Mouse (Mus musculus) stomach, embryonic 14.5 days (tissue): ENCODE measurements around the gene Snap91. TPM values are rescaled to one million over a fixed set of nuclear protein-coding genes. Genes with fewer than 3 reads are reported as not detected.

ENCODE experiments used
- ATAC-seq: fragments of 200-750 bp; cut with Nextera tagmentation; 2 replicates; pipeline ENCODE4 v1.8.0; 2017; ENCODE audit warnings: low read depth, moderate TSS enrichment; ENCODE audit not compliant: insufficient number of reproducible peaks, insufficient read depth, low FRiP score
- H3K27ac ChIP-seq: fragments of 300-500 bp; sonication (generic); 2 replicates; pipeline ENCODE4 v1.5.1; 2014; ENCODE audit warnings: mild to moderate bottlenecking, low read length, moderate library complexity, mixed read lengths
- H3K27me3 ChIP-seq: fragments of 300-500 bp; sonication (generic); 2 replicates; pipeline ENCODE4 v1.6.1; 2014; ENCODE audit warnings: low read length, control low read depth, mixed read lengths; ENCODE audit not compliant: control insufficient read depth, insufficient read depth
- H3K36me3 ChIP-seq: fragments of 300-500 bp; sonication (generic); 2 replicates; pipeline ENCODE4 v1.6.1; 2014; ENCODE audit warnings: mild to moderate bottlenecking, control low read depth, low read length, moderate library complexity, mixed read lengths; ENCODE audit not compliant: control insufficient read depth, insufficient read depth
- H3K4me1 ChIP-seq: fragments of 300-500 bp; sonication (generic); 2 replicates; pipeline ENCODE4 v1.6.1; 2014; ENCODE audit warnings: low read length, control low read depth, mixed read lengths; ENCODE audit not compliant: control insufficient read depth, insufficient read depth
- H3K4me2 ChIP-seq: fragments of 300-500 bp; sonication (generic); replicated peaks from 2 replicates; pipeline ENCODE4 v1.6.1; 2014; ENCODE audit warnings: low read depth, low read length, control low read depth
- H3K4me3 ChIP-seq: fragments of 300-500 bp; sonication (generic); 2 replicates; pipeline ENCODE4 v1.5.1; 2014; ENCODE audit warnings: low read depth, low read length, control low read depth
- H3K9ac ChIP-seq: fragments of 300-500 bp; sonication (generic); replicated peaks from 2 replicates; pipeline ENCODE4 v1.6.1; 2014; ENCODE audit warnings: low read depth, mild to moderate bottlenecking, control low read depth, low read length, moderate library complexity, mixed read lengths
- H3K9me3 ChIP-seq: fragments of 300-500 bp; sonication (generic); 2 replicates; pipeline ENCODE4 v1.6.1; 2016; ENCODE audit warnings: low read depth, low read length, control low read depth; ENCODE audit not compliant: control insufficient read depth
- WGBS: fragments of 180-500 bp; shearing (Covaris S2); extraction: QIAGEN DNeasy Blood & Tissue Kit; methylation state at CpG from one replicate; pipeline ENCODE4 v1.1.7; 2014; 5-methylcytosine and 5-hydroxymethylcytosine counted together
- polyA plus RNA-seq: library from polyadenylated mRNA; unstranded; fragments of >200 nt; fragmentation: Nextera tagmentation; extraction: Ambion mirVana; gene quantifications from 2 replicates; pipeline ENCODE4 v1.2.1, GENCODE M21; 2014

Snap91 gene
- polyA plus RNA-seq, 1 experiment from 2014 or later = 4.5 TPM

DNA sequence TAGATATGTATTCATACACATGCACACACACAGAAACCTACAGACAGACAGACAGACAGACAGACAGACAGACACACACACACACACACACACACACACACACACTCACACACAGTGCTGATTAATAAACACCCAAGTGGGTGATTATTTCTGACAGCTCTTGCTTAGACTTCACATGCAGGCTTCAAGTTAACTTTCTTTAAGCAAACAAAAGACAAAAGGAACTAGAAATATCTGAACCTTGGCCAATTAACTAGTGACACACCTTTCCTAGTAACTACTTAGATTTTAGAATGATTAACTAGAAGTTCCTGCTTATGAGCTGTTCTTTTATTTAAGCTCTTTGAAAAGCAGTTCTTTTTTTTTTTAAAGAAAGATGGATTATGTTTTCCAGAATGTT, 146.1 kb downstream of the Snap91 start:
- H3K4me3 ChIP-seq = no peak overlapping the region
- H3K36me3 ChIP-seq = no peaks in the 10 kb centered on the region
- H3K27me3 ChIP-seq = no peaks in the 10 kb centered on the region
- no peaks in the 10 kb centered on the region for H3K4me1 ChIP-seq
- H3K9me3 ChIP-seq = no peaks in the 10 kb centered on the region
- H3K9ac ChIP-seq = no peak overlapping the region
- peak; percentile 18; the same call in 1 of the 2 replicates for ATAC-seq
- H3K27ac ChIP-seq = no peak overlapping the region
- H3K4me2 ChIP-seq = no peak overlapping the region

DNA sequence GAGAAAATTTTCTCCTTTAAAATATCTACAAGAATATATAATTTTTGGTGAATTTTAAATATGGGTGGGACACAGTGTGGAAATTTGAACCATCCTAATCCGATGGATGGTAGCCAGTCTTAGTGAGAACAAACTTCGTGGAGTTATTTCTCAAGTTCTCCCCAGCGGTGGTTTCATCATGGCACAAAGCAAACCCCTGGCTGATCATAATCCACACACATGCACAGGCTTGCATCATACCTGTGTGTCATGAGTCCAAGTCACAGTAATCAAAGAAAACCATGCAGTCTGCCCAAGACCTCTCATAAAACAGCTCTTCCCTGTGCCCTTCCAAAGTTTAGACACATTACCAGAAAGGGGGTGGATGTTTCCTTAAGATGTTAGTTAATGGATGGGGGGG, 150.6 kb downstream of the Snap91 start:
- no peak overlapping the region for H3K9ac ChIP-seq
- H3K9me3 ChIP-seq = no peaks in the 10 kb centered on the region
- H3K27ac ChIP-seq = no peak overlapping the region
- H3K27me3 ChIP-seq = no peaks in the 10 kb centered on the region
- no peak for ATAC-seq
- H3K4me1 ChIP-seq = no peaks in the 10 kb centered on the region
- H3K36me3 ChIP-seq = no peaks in the 10 kb centered on the region
- no peak overlapping the region for H3K4me2 ChIP-seq
- H3K4me3 ChIP-seq = no peak overlapping the region
- 89% methylated on average over 3 of the region's 3 CpGs for WGBS

DNA sequence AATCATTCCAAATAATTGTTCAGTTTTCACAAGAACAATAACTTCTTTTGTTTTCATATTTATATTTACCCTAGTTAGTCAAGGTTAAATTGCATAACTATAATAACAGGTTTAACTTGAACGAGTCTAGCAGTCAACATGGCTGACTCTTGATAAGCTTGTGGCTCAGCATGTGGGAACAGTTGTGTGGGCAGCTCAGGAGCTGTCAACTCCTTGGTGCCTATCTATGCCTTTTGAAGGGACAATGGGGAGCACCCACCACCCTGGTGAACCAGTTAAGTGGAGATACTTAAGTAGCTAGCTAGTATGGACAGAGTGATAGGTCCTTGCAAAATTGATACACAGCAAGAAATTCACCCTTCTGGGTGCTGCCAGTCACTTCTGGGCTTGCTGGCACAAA, 151.4 kb downstream of the Snap91 start:
- no peaks in the 10 kb centered on the region for H3K4me1 ChIP-seq
- no peaks in the 10 kb centered on the region for H3K9me3 ChIP-seq
- no peak overlapping the region for H3K4me3 ChIP-seq
- no peak overlapping the region for H3K4me2 ChIP-seq
- H3K36me3 ChIP-seq = no peaks in the 10 kb centered on the region
- ATAC-seq = no peak
- no peaks in the 10 kb centered on the region for H3K27me3 ChIP-seq
- WGBS = 69% methylated on average over 1 of the region's 1 CpGs
- H3K9ac ChIP-seq = no peak overlapping the region
- no peak overlapping the region for H3K27ac ChIP-seq

DNA sequence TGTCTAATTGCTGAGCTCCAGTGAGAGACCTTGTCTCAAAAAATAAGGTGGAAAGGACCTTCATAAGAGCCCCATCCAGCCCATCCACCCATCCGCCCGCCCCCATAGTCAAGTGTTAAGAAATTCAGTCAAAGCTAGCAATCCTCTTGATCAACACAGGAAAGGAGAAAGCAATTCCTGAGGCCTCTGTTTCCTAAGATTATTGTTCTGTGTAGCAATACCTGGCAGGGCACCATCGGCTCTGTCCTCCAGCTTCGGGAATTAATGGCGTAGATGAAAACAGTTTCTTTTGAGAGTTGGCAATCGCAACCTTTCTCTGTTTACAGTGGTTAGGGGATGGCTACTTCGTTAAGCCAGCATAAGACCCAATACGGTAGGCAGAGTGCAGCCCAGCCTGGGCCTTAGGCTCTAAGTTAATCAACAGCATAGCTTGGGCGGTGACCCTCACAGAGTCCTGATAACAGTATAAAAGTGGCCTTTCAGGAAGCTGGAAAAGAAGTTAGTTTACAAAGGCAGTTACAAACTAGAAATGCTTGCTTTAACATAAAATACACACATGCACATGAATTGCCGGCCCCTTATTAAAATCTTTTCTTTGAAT, 152.1 kb downstream of the Snap91 start:
- H3K9ac ChIP-seq = no peak overlapping the region
- H3K27ac ChIP-seq = no peak overlapping the region
- no peak overlapping the region for H3K4me3 ChIP-seq
- no peak overlapping the region for H3K4me2 ChIP-seq
- WGBS = 73% methylated on average over 10 of the region's 10 CpGs
- no peaks in the 10 kb centered on the region for H3K27me3 ChIP-seq
- H3K9me3 ChIP-seq = no peaks in the 10 kb centered on the region
- no peaks in the 10 kb centered on the region for H3K36me3 ChIP-seq
- no peaks in the 10 kb centered on the region for H3K4me1 ChIP-seq
- ATAC-seq = 0 out of 2 replicates have a peak, but pooled peaks have one; percentile 58

DNA sequence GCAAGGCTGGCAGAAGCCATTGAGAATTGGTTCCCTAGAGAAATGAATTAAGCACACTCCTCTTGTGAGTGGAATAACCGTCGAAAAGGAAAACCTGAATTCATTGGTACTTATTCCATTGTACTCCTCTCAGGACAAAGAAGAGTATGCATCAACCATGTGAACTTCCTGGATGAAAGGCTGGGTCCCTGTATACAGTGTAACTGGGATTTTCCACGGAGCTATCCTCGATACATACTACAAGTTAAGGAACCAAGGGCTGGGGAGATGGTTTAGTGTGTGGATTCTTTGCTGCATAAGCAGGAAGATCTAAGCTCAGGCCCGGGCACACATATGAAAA, 154.1 kb downstream of the Snap91 start:
- WGBS = 91% methylated on average over 5 of the region's 5 CpGs
- no peak for ATAC-seq

DNA sequence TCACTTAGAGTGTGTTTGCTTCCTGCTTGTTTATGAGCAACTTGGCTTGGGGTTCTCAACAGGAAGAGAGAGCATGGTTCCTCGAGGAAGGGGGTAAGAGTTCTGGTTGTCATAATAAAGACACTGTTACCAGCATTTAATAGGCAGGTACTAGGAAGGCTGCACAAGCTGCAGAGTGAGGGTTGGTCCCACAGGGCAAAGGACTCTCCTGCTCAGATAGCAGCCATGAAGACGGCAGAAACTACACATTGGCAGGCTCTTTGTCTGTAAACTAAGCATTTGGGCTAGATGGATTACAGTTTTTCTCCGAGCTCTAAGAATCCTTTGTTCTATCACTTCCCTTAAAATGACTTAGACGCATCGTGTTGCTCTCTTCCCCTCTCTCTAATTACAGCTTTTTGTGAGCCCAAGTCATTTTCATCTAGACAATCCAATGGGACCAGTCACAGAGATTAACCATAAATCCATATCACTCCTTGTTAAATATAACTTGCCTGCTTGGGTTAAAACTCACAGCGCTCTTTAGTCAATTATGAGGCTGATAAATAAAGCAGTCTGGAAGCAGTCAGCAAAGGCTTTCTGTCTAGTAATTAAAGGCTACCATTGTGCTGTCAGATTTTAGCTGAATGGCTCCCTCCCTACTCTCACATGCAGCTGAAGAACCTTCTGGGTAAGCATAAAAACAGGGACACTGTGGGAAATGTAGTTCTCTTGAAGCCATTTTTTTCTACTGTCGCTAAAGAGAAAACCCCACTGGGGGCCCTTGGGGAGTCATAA, 154.7 kb downstream of the Snap91 start:
- no peak overlapping the region for H3K9ac ChIP-seq
- H3K4me3 ChIP-seq = no peak overlapping the region
- no peaks in the 10 kb centered on the region for H3K9me3 ChIP-seq
- H3K27ac ChIP-seq = no peak overlapping the region
- no peaks in the 10 kb centered on the region for H3K4me1 ChIP-seq
- 53% methylated on average over 7 of the region's 7 CpGs for WGBS
- no peak for ATAC-seq
- H3K27me3 ChIP-seq = no peaks in the 10 kb centered on the region
- H3K36me3 ChIP-seq = no peaks in the 10 kb centered on the region
- H3K4me2 ChIP-seq = no peak overlapping the region

More for the DNA sequence above, 154.1 kb downstream of the Snap91 start:
- Histone ChIP-seq H3K4me1 (no peaks in the 10 kb centered on the region), H3K36me3 (no peaks in the 10 kb centered on the region), H3K9ac (no peak overlapping the region), H3K9me3 (no peaks in the 10 kb centered on the region), H3K27ac (no peak overlapping the region), H3K4me3 (no peak overlapping the region), H3K27me3 (no peaks in the 10 kb centered on the region), H3K4me2 (no peak overlapping the region)

DNA sequence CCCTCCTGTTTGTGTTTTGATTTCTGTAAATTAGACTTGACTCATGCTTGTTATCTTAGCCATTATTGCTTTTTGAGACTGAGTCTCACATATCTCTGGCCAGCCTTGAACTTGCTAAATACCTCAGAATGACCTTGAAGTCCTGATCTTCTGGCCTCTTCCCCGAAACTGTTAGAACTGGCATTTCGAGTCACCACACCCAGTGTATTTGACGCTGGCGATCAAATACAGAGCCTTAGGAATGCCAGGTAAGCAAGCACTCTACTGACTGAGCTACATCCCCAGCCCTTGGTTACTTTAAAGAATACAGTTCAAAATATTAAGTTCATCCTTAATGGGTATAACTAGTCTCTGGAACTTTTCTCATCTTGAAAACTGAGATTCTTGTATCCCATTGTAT, 155.4 kb downstream of the Snap91 start:
- H3K4me3 ChIP-seq = no peak overlapping the region
- H3K4me1 ChIP-seq = no peaks in the 10 kb centered on the region
- WGBS = 78% methylated on average over 4 of the region's 4 CpGs
- no peak overlapping the region for H3K9ac ChIP-seq
- no peaks in the 10 kb centered on the region for H3K9me3 ChIP-seq
- H3K27ac ChIP-seq = no peak overlapping the region
- no peak overlapping the region for H3K4me2 ChIP-seq
- no peaks in the 10 kb centered on the region for H3K36me3 ChIP-seq
- H3K27me3 ChIP-seq = no peaks in the 10 kb centered on the region
- ATAC-seq = no peak

DNA sequence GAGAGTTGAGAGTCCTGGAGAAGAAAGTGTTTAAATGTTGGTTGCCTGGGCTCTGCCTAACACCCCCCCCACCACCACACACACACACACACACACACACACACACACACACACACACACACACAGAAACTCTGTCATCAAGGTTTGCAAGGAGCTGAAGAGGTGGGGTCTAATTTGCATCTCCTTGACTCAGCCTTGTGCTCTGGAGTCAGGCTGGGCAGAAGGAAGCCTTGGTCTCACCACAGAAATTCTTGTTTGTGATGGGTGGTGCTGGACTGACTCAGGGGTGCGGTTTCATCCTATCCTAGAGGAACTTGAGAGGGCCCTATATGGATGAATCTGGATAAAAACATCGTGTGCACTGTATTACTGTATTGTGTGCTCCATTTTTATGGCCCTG, 159.7 kb downstream of the Snap91 start:
- Histone ChIP-seq H3K9ac (no peak overlapping the region), H3K27me3 (no peaks in the 10 kb centered on the region), H3K4me2 (no peak overlapping the region), H3K4me3 (no peak overlapping the region), H3K36me3 (no peaks in the 10 kb centered on the region), H3K4me1 (no peaks in the 10 kb centered on the region), H3K27ac (no peak overlapping the region), H3K9me3 (no peaks in the 10 kb centered on the region)
- no peak for ATAC-seq
- WGBS = 93% methylated on average over 2 of the region's 2 CpGs

DNA sequence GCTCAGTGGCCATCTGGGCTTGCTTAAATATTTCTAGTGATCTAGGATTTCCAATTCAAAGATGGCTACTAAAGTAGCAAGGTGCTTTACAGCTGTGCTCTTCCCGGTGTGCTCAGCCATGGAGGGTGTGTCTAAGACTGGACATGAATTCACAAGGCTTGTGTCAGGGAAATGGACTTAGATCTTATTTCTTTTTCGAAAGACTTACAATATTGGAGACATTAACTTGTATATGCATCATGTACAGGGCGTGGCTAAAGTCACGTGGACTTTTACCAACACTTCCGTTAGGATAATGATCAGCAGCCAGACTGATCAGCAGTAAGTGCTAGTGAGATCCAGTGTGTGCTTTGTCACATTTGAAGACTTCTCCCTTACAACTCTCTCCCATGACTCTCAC, 160.2 kb downstream of the Snap91 start:
- Histone ChIP-seq H3K27ac (no peak overlapping the region), H3K36me3 (no peaks in the 10 kb centered on the region), H3K9ac (no peak overlapping the region), H3K9me3 (no peaks in the 10 kb centered on the region), H3K27me3 (no peaks in the 10 kb centered on the region), H3K4me3 (no peak overlapping the region), H3K4me1 (no peaks in the 10 kb centered on the region), H3K4me2 (no peak overlapping the region)
- no peak for ATAC-seq
- WGBS = 84% methylated on average over 5 of the region's 5 CpGs
